Mouse (Mus musculus) layer of hippocampus, adult 18-20 months (tissue): ENCODE measurements around the gene Mllt6. TPM values are rescaled to one million over a fixed set of nuclear protein-coding genes. Genes with fewer than 3 reads are reported as not detected.
"Not testable (repeated sequence)": the region's sequence is repeated elsewhere in the genome, so short reads cannot be mapped to it uniquely, and the experiment has no call there.

Experiments used
- DNase-seq, 2 experiments: peaks; one replicate each; pipeline ENCODE4 v3.0.0; 2022; ENCODE audit warnings: low spot score in 2 of 2
- long read RNA-seq: library from polyadenylated mRNA; stranded (forward); transcript quantifications from one replicate; pipeline ENCODE4 v2.0.0, GENCODE M21; 2021
- total RNA-seq, 2 experiments: library from RNA; stranded (reverse); gene quantifications; 2 replicates each; pipeline ENCODE4 v1.2.3; 2021

Gene Mllt6
- total RNA-seq = 100 to 1,000 TPM; 122 to 137 TPM
- long read RNA-seq, partial matches to known transcripts = 8 of 20 reads
- long read RNA-seq, other reads (novel, unspliced or antisense) = 12 of 20 reads

- peak in 1 of 2 experiments; percentile 75 for DNase-seq
Measured at GRCm38 (mm10) chr11:97662893-97663527, at the start of gene Mllt6. Mllt6 (plus strand) TSS chr11:97663414.

DNA sequence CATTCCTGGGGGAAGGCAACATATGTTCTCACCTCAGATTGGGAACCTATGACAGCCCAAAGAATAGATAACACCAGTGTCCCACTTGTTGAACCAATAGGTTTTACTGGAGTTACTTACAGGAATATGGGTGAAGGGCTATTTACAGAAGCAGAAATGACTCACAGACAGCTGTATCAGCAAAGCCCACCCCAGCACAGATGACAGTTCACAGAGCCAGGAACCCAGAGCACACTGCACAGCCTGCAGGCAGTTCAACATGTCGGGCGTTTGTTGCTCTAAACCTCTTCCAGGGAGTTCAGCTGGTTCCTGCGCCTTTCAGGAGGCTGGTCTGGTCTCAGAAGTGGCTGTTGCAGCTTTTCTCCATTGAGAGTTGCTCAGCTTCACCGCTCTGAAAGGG, 47.9 kb upstream of the Mllt6 start:
- no peak for DNase-seq

DNA sequence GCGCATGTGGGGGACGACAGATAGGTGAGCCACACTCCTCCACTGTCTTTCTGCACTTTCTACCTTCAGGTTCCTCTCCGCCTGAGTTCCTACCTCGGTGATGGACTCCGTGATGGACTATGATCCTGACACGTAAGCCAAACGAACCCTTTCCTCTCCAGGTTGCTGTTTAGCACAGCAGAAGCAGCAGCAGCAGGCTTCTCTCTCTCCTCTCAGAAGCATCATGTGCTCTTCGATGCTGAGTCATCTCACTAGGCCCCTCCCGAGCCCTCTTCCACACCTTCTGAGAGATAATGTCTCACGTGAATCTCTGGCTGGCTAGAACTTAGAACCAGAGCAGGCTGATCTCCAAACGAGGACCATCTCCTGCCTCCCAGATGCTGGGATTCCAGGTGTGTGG, 44.8 kb upstream of the Mllt6 start:
- no peak for DNase-seq

DNA sequence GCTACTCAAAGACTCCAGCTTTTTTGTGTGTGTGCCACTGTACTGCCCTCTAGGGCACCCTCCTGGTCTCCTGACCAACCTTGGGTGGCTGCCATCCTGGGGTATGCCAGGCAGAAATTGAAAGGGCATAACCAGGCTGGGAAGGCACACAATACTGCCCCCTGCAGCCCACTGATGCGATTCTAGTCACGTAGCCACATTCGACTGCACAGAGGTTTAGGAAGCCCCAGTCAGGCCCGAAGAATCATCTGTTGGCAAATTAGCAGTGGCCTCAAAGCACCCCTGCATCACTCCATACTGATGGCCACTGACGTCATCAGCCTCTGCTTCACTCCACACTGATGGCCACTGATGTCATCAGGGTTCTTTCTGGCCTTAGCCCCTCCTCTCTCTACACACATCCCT, 43.8 kb upstream of the Mllt6 start:
- peak; percentile 60 to 85 for DNase-seq

DNA sequence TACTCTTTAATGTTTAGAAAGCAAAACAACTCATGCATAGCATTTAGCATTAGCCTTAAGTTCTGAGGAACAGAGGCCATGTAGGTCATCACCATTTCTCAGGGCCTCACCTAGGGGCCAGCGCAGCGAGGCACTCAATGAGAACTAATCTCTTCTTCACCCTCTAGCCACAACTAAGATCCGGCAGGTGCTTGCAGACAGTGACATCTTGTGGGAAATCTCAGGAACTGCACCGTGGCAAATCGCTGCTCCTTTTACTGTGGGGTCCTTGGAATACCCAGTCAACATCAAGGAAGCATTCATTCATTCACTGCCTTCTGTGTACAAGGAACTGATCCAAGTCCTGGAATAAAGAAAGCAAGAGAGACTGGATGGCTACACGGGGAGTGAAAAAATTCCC, 40.8 kb upstream of the Mllt6 start:
- peak; percentile 74 to 86 for DNase-seq

- no peak for DNase-seq
Measured at GRCm38 (mm10) chr11:97623166-97623565, 40.0 kb upstream of the Mllt6 start.

DNA sequence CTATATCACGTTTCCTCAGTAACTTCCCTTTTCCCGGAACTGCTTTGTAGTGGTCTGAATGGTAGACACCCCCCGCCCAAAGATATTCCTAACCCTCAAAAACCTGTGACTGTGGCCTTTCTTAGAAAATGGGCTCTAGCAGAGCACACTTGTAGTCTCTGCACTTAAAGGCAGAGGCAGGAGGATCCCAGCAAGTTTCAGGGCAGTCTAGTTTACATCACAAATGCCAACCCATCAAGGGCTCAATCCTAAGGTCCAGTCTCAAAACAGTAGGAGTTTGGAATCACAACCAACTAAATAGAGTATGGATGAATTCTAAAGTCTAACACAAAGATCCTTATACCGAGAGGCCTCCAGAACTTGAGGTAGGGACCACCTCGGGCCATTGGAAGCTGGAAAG, 37.7 kb upstream of the Mllt6 start:
- DNase-seq = no peak

DNA sequence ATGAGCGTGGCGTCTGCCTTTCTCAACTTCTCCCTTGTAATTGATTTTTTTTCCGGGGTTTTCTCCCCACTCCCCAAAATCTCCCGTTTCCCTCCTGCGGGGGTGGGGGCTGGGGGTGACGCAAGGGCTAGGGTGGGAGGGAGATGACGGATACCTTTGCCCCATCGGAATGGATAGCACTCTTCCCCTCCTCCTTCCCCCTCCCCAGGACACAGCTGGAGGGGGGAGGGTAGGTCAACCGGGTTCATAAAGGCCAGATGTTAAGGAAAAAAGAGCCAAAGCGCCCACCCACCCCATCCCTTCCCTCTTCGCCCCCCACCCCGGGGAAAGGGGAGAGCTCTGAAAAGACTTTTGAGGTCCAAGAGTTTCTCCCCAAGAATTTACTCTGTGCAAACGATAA, 36.8 kb upstream of the Mllt6 start:
- no peak for DNase-seq

GRCm38 (mm10) chr11:97626850-97627249, 36.4 kb upstream of the Mllt6 start:
- no peak for DNase-seq

DNA sequence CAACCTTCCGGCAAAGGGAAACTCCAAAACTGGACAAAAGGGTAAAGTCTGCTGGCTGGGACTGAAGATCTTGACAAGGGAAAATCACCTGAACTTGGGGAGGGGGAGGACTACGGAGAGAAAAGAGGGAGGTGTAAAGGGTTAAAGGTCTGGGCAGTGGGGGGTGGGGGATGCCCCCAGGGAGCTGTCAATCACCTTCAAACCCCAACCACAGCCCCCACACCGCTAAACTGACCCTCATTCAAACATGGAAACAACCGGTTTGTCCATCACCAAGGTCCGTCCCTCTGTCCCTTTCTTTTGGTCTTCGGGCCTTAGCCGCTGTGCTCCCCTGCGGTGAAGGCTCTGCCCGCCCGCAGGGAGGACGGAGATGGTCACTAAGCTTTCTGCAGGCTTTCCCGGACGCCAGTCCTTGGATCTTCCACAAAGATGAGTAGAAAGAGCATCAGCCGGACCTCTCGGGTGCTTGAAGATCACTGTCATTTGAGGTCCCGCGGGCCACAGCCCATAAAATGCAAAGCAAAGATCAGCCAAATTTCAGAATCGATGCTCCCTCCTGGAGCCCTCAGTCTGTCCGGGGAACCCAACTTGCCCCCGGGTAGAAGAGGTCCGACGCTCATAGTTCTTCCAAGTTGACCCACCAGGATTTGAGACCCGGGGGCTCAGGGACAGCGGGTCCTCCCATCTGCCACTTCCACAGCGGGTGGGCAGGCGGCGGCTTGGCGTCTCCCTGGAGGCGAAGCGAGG, 35.5 kb upstream of the Mllt6 start:
- no peak for DNase-seq

DNA sequence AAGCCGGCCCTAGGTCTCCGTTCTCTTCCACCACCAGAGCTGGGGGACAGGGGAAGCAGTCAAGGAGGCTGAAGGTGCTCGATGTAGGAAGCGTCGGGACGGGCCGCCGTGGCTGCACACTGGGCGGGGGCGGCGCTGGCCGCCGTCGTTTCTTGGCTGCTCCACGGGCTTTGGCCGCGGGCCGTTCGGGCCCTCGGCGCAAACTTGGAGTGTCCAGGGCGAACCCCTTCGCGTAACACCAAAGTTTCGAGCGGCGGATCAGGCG, 35.0 kb upstream of the Mllt6 start:
- DNase-seq = no peak

- DNase-seq = no peak
Measured at GRCm38 (mm10) chr11:97628568-97629518, 34.4 kb upstream of the Mllt6 start.

DNA sequence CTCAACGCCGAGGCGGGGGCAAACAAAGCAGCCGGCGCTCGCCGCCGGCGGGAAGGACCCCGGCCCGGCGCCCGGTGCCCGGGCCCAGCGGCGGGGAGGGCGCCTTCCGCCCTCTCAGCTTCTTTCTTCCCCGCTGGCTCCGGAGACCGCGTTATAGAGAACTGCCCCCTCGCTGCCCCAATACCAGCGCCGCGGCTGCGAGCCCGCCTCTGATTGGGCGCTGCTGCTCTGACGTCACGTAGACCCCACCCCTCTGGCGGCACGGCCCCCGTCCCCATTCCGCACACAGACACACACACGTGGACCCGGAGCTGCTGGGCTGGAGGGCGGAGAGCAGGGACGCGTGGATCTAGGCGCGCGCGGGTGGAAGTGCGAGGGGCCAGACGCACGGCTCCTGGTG, 33.6 kb upstream of the Mllt6 start, which contains the start of gene Epop:
Gene Epop (minus strand): TSS at position 127 of the 400 bp plus-strand sequence.
- peak; percentile 90 to 94 for DNase-seq

- no peak for DNase-seq
Measured at GRCm38 (mm10) chr11:97631046-97631445, 32.2 kb upstream of the Mllt6 start.

- DNase-seq = peak in 1 of 2 experiments; percentile 66
Measured at GRCm38 (mm10) chr11:97631500-97631899, 31.7 kb upstream of the Mllt6 start.

DNA sequence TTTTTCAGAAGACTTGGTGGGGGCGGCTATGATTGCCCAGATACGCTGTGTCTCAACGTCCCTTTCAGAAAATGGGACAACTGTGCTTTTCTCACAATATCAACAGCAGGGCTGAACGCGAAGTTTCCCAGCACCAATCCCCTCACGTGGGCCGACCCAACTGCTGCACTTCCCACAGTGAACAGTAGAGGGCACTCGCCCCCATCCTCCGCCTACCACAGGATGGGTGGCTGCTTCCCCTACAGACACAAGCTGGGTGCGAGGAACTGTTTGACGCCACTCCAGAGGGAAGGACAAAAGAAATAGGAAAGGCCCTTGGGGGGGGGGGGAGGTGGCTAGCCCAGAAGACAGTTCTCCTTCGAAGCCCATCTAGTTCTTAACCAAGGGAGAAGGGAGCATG, 31.3 kb upstream of the Mllt6 start:
- peak; percentile 80 to 92 for DNase-seq

DNA sequence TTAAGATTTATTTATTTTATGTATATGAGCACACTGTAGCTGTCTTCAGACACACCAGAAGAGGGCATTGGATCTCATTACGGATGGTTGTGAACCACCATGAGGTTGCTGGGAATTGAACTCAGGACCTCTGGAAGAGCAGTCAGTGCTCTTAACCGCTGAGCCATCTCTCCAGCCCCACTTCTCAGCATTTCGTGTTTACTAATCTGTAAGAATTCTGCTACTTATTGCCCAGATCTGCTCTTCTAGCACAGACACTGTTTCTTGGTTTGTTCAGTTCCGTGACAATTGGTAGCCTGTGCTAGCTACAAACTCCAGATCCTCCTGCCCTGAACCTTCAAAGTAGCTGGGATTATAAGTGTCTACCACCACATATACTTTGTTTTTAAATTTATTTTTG, 30.8 kb upstream of the Mllt6 start:
- not testable (repeated sequence) for DNase-seq

- DNase-seq = no peak
Measured at GRCm38 (mm10) chr11:97635468-97636019, 27.7 kb upstream of the Mllt6 start.

GRCm38 (mm10) chr11:97641668-97642067, 21.5 kb upstream of the Mllt6 start:
- peak; percentile 60 to 79 for DNase-seq

- no peak for DNase-seq
Measured at GRCm38 (mm10) chr11:97642746-97643145, 20.5 kb upstream of the Mllt6 start.

- DNase-seq = no peak
Measured at GRCm38 (mm10) chr11:97643380-97644055, 19.7 kb upstream of the Mllt6 start.
